Mouse (Mus musculus): ENCODE data around the gene Tbx20. TPM values are rescaled to one million over a fixed set of nuclear protein-coding genes. Genes with fewer than 3 reads are reported as not detected.
A peak's percentile ranks its signal among the peaks of the same experiment; 100 is the strongest.

The Tbx20 gene
- polyA plus RNA-seq, 1 experiment from 2014 or later = 0.84 TPM

DNA sequence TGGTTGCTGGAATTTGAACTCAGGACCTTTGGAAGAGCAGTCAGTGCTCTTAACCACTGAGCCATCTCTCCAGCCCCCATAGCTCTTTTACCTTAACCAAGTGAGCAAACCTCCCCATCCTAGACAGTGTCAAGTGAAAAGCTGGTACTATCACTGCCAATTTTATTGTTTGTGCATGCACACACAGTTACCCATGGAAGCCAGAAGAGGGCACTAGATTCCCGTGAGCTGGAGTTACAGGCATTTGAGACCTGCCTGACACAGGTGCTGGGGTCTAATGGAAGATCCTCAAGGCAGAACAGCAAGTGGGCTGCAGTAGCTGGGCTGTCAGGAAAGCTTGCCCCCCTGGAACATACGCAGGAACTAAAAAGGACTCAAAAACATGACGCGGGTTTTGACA lies 13.6 kb downstream of the Tbx20 start:
- WGBS = 27% methylated on average over 4 of the region's 4 CpGs
- no peaks in the 10 kb centered on the region for H3K9me3 ChIP-seq (replicated peaks; ENCODE audit: control insufficient read depth, low read length)
- H3K27me3 ChIP-seq (ENCODE audit: control insufficient read depth, insufficient read depth, low read length) = peaks cover under 1% of the 10 kb centered on the region; the same call in 1 of the 2 replicates
- no peak for ATAC-seq (replicated peaks; ENCODE audit: insufficient number of reproducible peaks, low FRiP score, low TSS enrichment, low read depth)
- no peak overlapping the region for H3K4me2 ChIP-seq (ENCODE audit: low read depth, low read length)
- no peaks in the 10 kb centered on the region for H3K4me1 ChIP-seq (ENCODE audit: control insufficient read depth, insufficient read depth, low read length)
- H3K27ac ChIP-seq (replicated peaks; ENCODE audit: low read depth, low read length) = no peak overlapping the region
- no peak for DNase-seq (ENCODE audit: low spot score)
- no peaks in the 10 kb centered on the region for H3K36me3 ChIP-seq (replicated peaks; ENCODE audit: control insufficient read depth, insufficient read depth, low read depth, low read length)
- no peak overlapping the region for H3K4me3 ChIP-seq (ENCODE audit: low read depth, low read length)
- no peak overlapping the region for H3K9ac ChIP-seq (replicated peaks; ENCODE audit: low read length)

GRCm38 (mm10) chr9:24744958-24745357 lies 29.1 kb downstream of the Tbx20 start:
- Histone ChIP-seq H3K9me3 (replicated peaks; ENCODE audit: control insufficient read depth, low read length) (no peaks in the 10 kb centered on the region), H3K27ac (replicated peaks; ENCODE audit: low read depth, low read length) (no peak overlapping the region), H3K4me3 (ENCODE audit: low read depth, low read length) (no peak overlapping the region), H3K4me1 (ENCODE audit: control insufficient read depth, insufficient read depth, low read length) (no peaks in the 10 kb centered on the region), H3K27me3 (ENCODE audit: control insufficient read depth, insufficient read depth, low read length) (no peaks in the 10 kb centered on the region), H3K36me3 (replicated peaks; ENCODE audit: control insufficient read depth, insufficient read depth, low read depth, low read length) (no peaks in the 10 kb centered on the region), H3K4me2 (ENCODE audit: low read depth, low read length) (no peak overlapping the region), H3K9ac (replicated peaks; ENCODE audit: low read length) (no peak overlapping the region)
- DNase-seq (ENCODE audit: low spot score) (no peak), ATAC-seq (replicated peaks; ENCODE audit: insufficient number of reproducible peaks, low FRiP score, low TSS enrichment, low read depth) (no peak)
- WGBS = 84% methylated on average over 5 of the region's 5 CpGs

DNA sequence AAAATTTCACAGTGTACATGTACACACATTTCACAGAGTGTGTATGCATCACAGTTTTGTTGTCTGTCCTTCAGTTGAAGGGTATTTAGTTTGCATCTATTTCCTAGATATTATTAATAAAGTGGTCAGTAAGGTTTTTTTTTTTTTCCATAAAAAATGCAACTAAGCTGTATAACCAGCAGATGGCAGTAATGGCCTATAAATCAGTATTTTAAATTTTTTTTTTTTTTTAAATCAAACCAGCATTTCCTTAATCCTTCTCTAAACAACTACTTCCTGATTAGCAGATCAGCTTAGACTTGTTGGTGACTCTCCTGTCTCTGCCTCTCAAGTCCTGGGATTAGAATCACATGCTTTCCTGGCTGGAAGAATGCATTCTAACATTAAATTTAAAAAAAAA lies 72.9 kb downstream of the Tbx20 start:
- DNase-seq (ENCODE audit: low spot score) = peak; percentile 48
- Histone ChIP-seq H3K27me3 (ENCODE audit: control insufficient read depth, insufficient read depth, low read length) (no peaks in the 10 kb centered on the region; the same call in 1 of the 2 replicates), H3K36me3 (replicated peaks; ENCODE audit: control insufficient read depth, insufficient read depth, low read depth, low read length) (no peaks in the 10 kb centered on the region), H3K27ac (replicated peaks; ENCODE audit: low read depth, low read length) (no peak overlapping the region), H3K4me2 (ENCODE audit: low read depth, low read length) (no peak overlapping the region), H3K9me3 (replicated peaks; ENCODE audit: control insufficient read depth, low read length) (no peaks in the 10 kb centered on the region), H3K4me3 (ENCODE audit: low read depth, low read length) (no peak overlapping the region), H3K9ac (replicated peaks; ENCODE audit: low read length) (no peak overlapping the region), H3K4me1 (ENCODE audit: control insufficient read depth, insufficient read depth, low read length) (no peaks in the 10 kb centered on the region)
- no peak for ATAC-seq (replicated peaks; ENCODE audit: insufficient number of reproducible peaks, low FRiP score, low TSS enrichment, low read depth)

- WGBS = 15% methylated on average over 9 of the region's 9 CpGs
- Histone ChIP-seq H3K4me3 (ENCODE audit: low read depth, low read length) (peak overlapping the region; percentile 39), H3K9ac (replicated peaks; ENCODE audit: low read length) (no peak overlapping the region; the same call in 1 of the 2 replicates), H3K27ac (replicated peaks; ENCODE audit: low read depth, low read length) (no peak overlapping the region), H3K4me2 (ENCODE audit: low read depth, low read length) (peak overlapping the region; percentile 91), H3K27me3 (ENCODE audit: control insufficient read depth, insufficient read depth, low read length) (no peaks in the 10 kb centered on the region; the same call in 1 of the 2 replicates), H3K4me1 (ENCODE audit: control insufficient read depth, insufficient read depth, low read length) (no peaks in the 10 kb centered on the region), H3K9me3 (replicated peaks; ENCODE audit: control insufficient read depth, low read length) (no peaks in the 10 kb centered on the region), H3K36me3 (replicated peaks; ENCODE audit: control insufficient read depth, insufficient read depth, low read depth, low read length) (no peaks in the 10 kb centered on the region)
- DNase-seq (ENCODE audit: low spot score) (no peak), ATAC-seq (replicated peaks; ENCODE audit: insufficient number of reproducible peaks, low FRiP score, low TSS enrichment, low read depth) (peak; percentile 20; the same call in 1 of the 2 replicates)
Observed at GRCm38 (mm10) chr9:24696405-24696778, 77.7 kb downstream of the Tbx20 start.

GRCm38 (mm10) chr9:24695700-24696404 lies 78.3 kb downstream of the Tbx20 start, which contains the start of gene Dpy19l2:
Gene Dpy19l2, minus strand, starts transcription at chr9:24696293.
- no peaks in the 10 kb centered on the region for H3K36me3 ChIP-seq (replicated peaks; ENCODE audit: control insufficient read depth, insufficient read depth, low read depth, low read length)
- peak within 1 kb of the TSS; percentile 39 for H3K4me3 ChIP-seq (ENCODE audit: low read depth, low read length)
- peak within 1 kb of the TSS; percentile 91 for H3K4me2 ChIP-seq (ENCODE audit: low read depth, low read length)
- DNase-seq (ENCODE audit: low spot score) = peak; percentile 78
- H3K4me1 ChIP-seq (ENCODE audit: control insufficient read depth, insufficient read depth, low read length) = no peaks in the 10 kb centered on the region
- peak; percentile 94 for ATAC-seq (replicated peaks; ENCODE audit: insufficient number of reproducible peaks, low FRiP score, low TSS enrichment, low read depth)
- H3K9me3 ChIP-seq (replicated peaks; ENCODE audit: control insufficient read depth, low read length) = no peaks in the 10 kb centered on the region
- no peak within 1 kb of the TSS for H3K27ac ChIP-seq (replicated peaks; ENCODE audit: low read depth, low read length)
- WGBS = under 1% methylated on average over 45 of the region's 45 CpGs
- no peaks in the 10 kb centered on the region; the same call in 1 of the 2 replicates for H3K27me3 ChIP-seq (ENCODE audit: control insufficient read depth, insufficient read depth, low read length)
- peak within 1 kb of the TSS; percentile 52 for H3K9ac ChIP-seq (replicated peaks; ENCODE audit: low read length)

Other genes starting within 250 kb of the Tbx20 start
- gene Cypt4, start 149.1 kb downstream of the Tbx20 start, polyA plus RNA-seq (2014; fragmentation: Nextera tagmentation; extraction: Ambion mirVana) = not detected in 2 replicates
- gene Dpy19l2, start 78.0 kb downstream of the Tbx20 start, polyA plus RNA-seq (2014; fragmentation: Nextera tagmentation; extraction: Ambion mirVana) = 0.17 TPM in 2 replicates

All from embryonic facial prominence, embryonic 11.5 days (tissue).